Mouse (Mus musculus): ENCODE measurements around the gene Srrm4. TPM values are rescaled to one million over a fixed set of nuclear protein-coding genes. Genes with fewer than 3 reads are reported as not detected.
A peak's percentile ranks its signal among the peaks of the same experiment; 100 is the strongest.

The Srrm4 gene
- polyA plus RNA-seq, 1 experiment: 1.0 TPM

DNA sequence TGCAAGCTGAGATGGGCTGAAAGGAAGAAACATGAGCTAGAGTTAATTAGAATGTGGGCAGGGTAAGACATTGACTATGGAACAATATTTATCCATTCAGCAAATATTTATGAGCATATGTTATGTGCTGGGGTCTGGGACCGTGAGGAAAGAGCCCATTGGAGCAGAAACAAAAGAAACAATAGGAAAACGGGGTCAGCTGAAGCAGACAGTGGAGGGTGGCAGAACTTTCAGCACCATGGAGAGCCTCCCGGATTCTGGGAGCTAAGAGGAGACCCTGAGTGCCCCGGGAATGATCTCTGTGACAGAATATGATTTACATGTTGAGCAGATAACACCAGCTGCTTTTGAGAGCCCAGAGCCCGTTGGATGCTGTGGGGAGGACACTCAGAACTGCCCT lies 37.7 kb downstream of the Srrm4 start:
- Histone ChIP-seq H3K27ac (ENCODE audit: control insufficient read depth, insufficient read depth, low read depth, low read length) (no peak overlapping the region), H3K4me3 (ENCODE audit: control insufficient read depth, low read depth, low read length) (peak overlapping the region; percentile 43), H3K4me1 (ENCODE audit: control insufficient read depth, insufficient read depth, low read length) (no peaks in the 10 kb centered on the region; the same call in 1 of the 2 replicates), H3K36me3 (ENCODE audit: control insufficient read depth, insufficient read depth, low read length) (no peaks in the 10 kb centered on the region), H3K27me3 (ENCODE audit: control insufficient read depth, insufficient read depth, low read length) (no peaks in the 10 kb centered on the region)
- no peak for TF ChIP-seq POLR2A (IDR thresholded peaks at IDR 0.05; ENCODE audit: control insufficient read depth, low read depth, low read length)
- no peak for TF ChIP-seq CTCF (IDR thresholded peaks at IDR 0.05; ENCODE audit: control insufficient read depth, insufficient read depth, insufficient replicate concordance, low read depth, low read length)

- Histone ChIP-seq H3K27ac (ENCODE audit: control insufficient read depth, insufficient read depth, low read depth, low read length) (no peak overlapping the region), H3K4me1 (ENCODE audit: control insufficient read depth, insufficient read depth, low read length) (no peaks in the 10 kb centered on the region; the same call in 1 of the 2 replicates), H3K36me3 (ENCODE audit: control insufficient read depth, insufficient read depth, low read length) (no peaks in the 10 kb centered on the region), H3K27me3 (ENCODE audit: control insufficient read depth, insufficient read depth, low read length) (no peaks in the 10 kb centered on the region), H3K4me3 (ENCODE audit: control insufficient read depth, low read depth, low read length) (no peak overlapping the region)
- TF ChIP-seq CTCF (IDR thresholded peaks at IDR 0.05; ENCODE audit: control insufficient read depth, insufficient read depth, insufficient replicate concordance, low read depth, low read length): no peak
- TF ChIP-seq POLR2A (IDR thresholded peaks at IDR 0.05; ENCODE audit: control insufficient read depth, low read depth, low read length): no peak
Observed at GRCm38 (mm10) chr5:116553106-116553505, 38.5 kb downstream of the Srrm4 start.

- no peak overlapping the region for H3K4me3 ChIP-seq (ENCODE audit: control insufficient read depth, low read depth, low read length)
- no peak overlapping the region for H3K27ac ChIP-seq (ENCODE audit: control insufficient read depth, insufficient read depth, low read depth, low read length)
- no peaks in the 10 kb centered on the region for H3K36me3 ChIP-seq (ENCODE audit: control insufficient read depth, insufficient read depth, low read length)
- no peaks in the 10 kb centered on the region for H3K27me3 ChIP-seq (ENCODE audit: control insufficient read depth, insufficient read depth, low read length)
- TF ChIP-seq POLR2A (IDR thresholded peaks at IDR 0.05; ENCODE audit: control insufficient read depth, low read depth, low read length) (no peak), CTCF (IDR thresholded peaks at IDR 0.05; ENCODE audit: control insufficient read depth, insufficient read depth, insufficient replicate concordance, low read depth, low read length) (no peak)
- no peaks in the 10 kb centered on the region; the same call in 1 of the 2 replicates for H3K4me1 ChIP-seq (ENCODE audit: control insufficient read depth, insufficient read depth, low read length)
Observed at GRCm38 (mm10) chr5:116552584-116552983, 39.0 kb downstream of the Srrm4 start.

- Histone ChIP-seq H3K27ac (ENCODE audit: control insufficient read depth, insufficient read depth, low read depth, low read length) (no peak overlapping the region), H3K4me3 (ENCODE audit: control insufficient read depth, low read depth, low read length) (no peak overlapping the region), H3K36me3 (ENCODE audit: control insufficient read depth, insufficient read depth, low read length) (no peaks in the 10 kb centered on the region), H3K4me1 (ENCODE audit: control insufficient read depth, insufficient read depth, low read length) (no peaks in the 10 kb centered on the region; the same call in 1 of the 2 replicates), H3K27me3 (ENCODE audit: control insufficient read depth, insufficient read depth, low read length) (no peaks in the 10 kb centered on the region)
- TF ChIP-seq CTCF (IDR thresholded peaks at IDR 0.05; ENCODE audit: control insufficient read depth, insufficient read depth, insufficient replicate concordance, low read depth, low read length) (no peak), POLR2A (IDR thresholded peaks at IDR 0.05; ENCODE audit: control insufficient read depth, low read depth, low read length) (no peak)
Observed at GRCm38 (mm10) chr5:116545746-116546145, 45.9 kb downstream of the Srrm4 start.

DNA sequence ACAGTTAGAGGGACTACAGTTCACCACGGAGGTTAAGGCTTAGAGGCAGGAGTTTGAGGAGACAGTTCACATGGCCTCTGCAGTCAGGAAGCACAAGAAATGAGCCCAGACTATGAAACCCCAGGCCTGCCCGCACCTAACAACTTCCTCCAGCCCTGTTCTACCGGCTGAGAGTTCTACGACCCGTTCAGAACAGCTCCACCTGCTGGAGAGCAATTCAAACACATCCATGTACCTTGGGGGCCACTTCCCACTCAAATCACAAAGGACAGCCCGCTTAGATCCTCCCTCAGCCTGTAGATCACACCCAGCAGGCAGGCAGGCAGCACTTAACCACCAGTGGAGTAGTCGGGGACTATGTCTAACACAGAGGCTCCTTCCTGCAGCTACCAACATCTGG lies 49.3 kb downstream of the Srrm4 start:
- no peak for TF ChIP-seq POLR2A (IDR thresholded peaks at IDR 0.05; ENCODE audit: control insufficient read depth, low read depth, low read length)
- peak; percentile 42; the same call in 1 of the 2 replicates for TF ChIP-seq CTCF (IDR thresholded peaks at IDR 0.05; ENCODE audit: control insufficient read depth, insufficient read depth, insufficient replicate concordance, low read depth, low read length)
- H3K27me3 ChIP-seq (ENCODE audit: control insufficient read depth, insufficient read depth, low read length): no peaks in the 10 kb centered on the region
- no peak overlapping the region for H3K27ac ChIP-seq (ENCODE audit: control insufficient read depth, insufficient read depth, low read depth, low read length)
- no peak overlapping the region for H3K4me3 ChIP-seq (ENCODE audit: control insufficient read depth, low read depth, low read length)
- no peaks in the 10 kb centered on the region for H3K36me3 ChIP-seq (ENCODE audit: control insufficient read depth, insufficient read depth, low read length)
- H3K4me1 ChIP-seq (ENCODE audit: control insufficient read depth, insufficient read depth, low read length): no peaks in the 10 kb centered on the region; the same call in 1 of the 2 replicates

DNA sequence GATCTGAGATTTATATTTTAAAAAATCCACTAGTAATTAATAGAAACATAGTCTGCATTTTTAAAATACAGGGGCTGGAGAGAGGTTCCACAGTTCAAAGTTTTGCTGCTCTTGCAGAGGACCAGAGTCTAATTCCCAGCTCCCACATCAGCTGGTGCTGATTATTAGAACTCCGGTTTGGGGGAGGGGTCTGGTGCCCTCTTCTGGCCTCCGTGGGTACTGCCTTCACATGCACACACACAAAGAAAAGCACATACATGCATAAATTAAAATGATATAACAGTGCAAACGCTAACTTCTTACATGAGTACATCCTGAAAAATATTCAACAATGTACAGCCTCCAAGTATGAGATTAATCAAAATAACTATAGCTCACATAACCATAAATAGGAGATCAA lies 50.5 kb downstream of the Srrm4 start:
- H3K4me1 ChIP-seq (ENCODE audit: control insufficient read depth, insufficient read depth, low read length): no peaks in the 10 kb centered on the region; the same call in 1 of the 2 replicates
- H3K4me3 ChIP-seq (ENCODE audit: control insufficient read depth, low read depth, low read length): no peak overlapping the region
- TF ChIP-seq POLR2A (IDR thresholded peaks at IDR 0.05; ENCODE audit: control insufficient read depth, low read depth, low read length) (no peak), CTCF (IDR thresholded peaks at IDR 0.05; ENCODE audit: control insufficient read depth, insufficient read depth, insufficient replicate concordance, low read depth, low read length) (peak; percentile 66; the same call in 1 of the 2 replicates)
- no peaks in the 10 kb centered on the region for H3K36me3 ChIP-seq (ENCODE audit: control insufficient read depth, insufficient read depth, low read length)
- no peaks in the 10 kb centered on the region for H3K27me3 ChIP-seq (ENCODE audit: control insufficient read depth, insufficient read depth, low read length)
- H3K27ac ChIP-seq (ENCODE audit: control insufficient read depth, insufficient read depth, low read depth, low read length): no peak overlapping the region

DNA sequence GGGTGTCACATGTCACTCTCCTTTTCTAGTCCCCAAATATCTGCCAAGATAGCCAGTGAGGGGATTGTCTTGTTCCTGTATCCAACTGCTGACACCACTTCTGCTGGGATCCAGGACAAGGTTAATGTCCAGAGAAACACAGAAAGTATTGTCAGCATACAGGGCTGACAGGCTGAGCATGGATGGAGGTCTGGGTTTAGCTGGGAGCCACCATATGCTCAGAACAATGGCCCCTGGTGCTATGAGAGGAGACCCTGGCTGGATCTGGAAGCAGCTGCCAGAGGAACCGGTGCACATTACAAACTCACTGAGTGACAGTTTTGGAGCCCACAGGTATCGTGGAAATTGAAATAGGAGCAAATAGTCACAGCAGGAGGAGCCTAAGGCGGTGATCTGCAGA lies 52.3 kb downstream of the Srrm4 start:
- Histone ChIP-seq H3K4me3 (ENCODE audit: control insufficient read depth, low read depth, low read length) (no peak overlapping the region), H3K36me3 (ENCODE audit: control insufficient read depth, insufficient read depth, low read length) (no peaks in the 10 kb centered on the region), H3K4me1 (ENCODE audit: control insufficient read depth, insufficient read depth, low read length) (no peaks in the 10 kb centered on the region; the same call in 1 of the 2 replicates), H3K27me3 (ENCODE audit: control insufficient read depth, insufficient read depth, low read length) (no peaks in the 10 kb centered on the region), H3K27ac (ENCODE audit: control insufficient read depth, insufficient read depth, low read depth, low read length) (no peak overlapping the region)
- TF ChIP-seq CTCF (IDR thresholded peaks at IDR 0.05; ENCODE audit: control insufficient read depth, insufficient read depth, insufficient replicate concordance, low read depth, low read length): no peak
- TF ChIP-seq POLR2A (IDR thresholded peaks at IDR 0.05; ENCODE audit: control insufficient read depth, low read depth, low read length): no peak

All from testis, adult 2 months (tissue).